Mouse (Mus musculus): ENCODE data around the gene Crabp2. TPM values are rescaled to one million over a fixed set of nuclear protein-coding genes. Genes with fewer than 3 reads are reported as not detected.

The Crabp2 gene
- polyA plus RNA-seq, 1 experiment from 2014 or later, result 49.1 TPM

GRCm38 (mm10) chr3:87960191-87960585 lies 11.7 kb downstream of the Crabp2 start:
- WGBS, result 3% methylated on average over 10 of the region's 10 CpGs

GRCm38 (mm10) chr3:87960586-87961191 lies 12.2 kb downstream of the Crabp2 start:
- under 1% methylated on average over 25 of the region's 27 CpGs for WGBS
- Histone ChIP-seq H3K9me3 (ENCODE audit: control insufficient read depth, low read length) (no peaks in the 10 kb centered on the region), H3K4me1 (ENCODE audit: control insufficient read depth, insufficient read depth, low read depth, low read length) (no peaks in the 10 kb centered on the region; the same call in 1 of the 2 replicates), H3K36me3 (ENCODE audit: control insufficient read depth, insufficient read depth, low read length) (no peaks in the 10 kb centered on the region), H3K27ac (ENCODE audit: low read depth, low read length) (peak overlapping the region; percentile 70), H3K4me2 (ENCODE audit: low read length) (peak overlapping the region; percentile 63), H3K27me3 (replicated peaks; ENCODE audit: control insufficient read depth, insufficient read depth, low read length) (no peaks in the 10 kb centered on the region), H3K4me3 (ENCODE audit: low read length) (peak overlapping the region; percentile 51), H3K9ac (ENCODE audit: low read depth, low read length) (peak overlapping the region; percentile 51)
- ATAC-seq, result peak; percentile 98

More at GRCm38 (mm10) chr3:87960191-87960585, 11.7 kb downstream of the Crabp2 start:
- Histone ChIP-seq H3K27ac (ENCODE audit: low read depth, low read length) (peak overlapping the region; percentile 70; the same call in 1 of the 2 replicates), H3K9me3 (ENCODE audit: control insufficient read depth, low read length) (no peaks in the 10 kb centered on the region), H3K4me3 (ENCODE audit: low read length) (peak overlapping the region; percentile 51), H3K9ac (ENCODE audit: low read depth, low read length) (peak overlapping the region; percentile 51), H3K4me1 (ENCODE audit: control insufficient read depth, insufficient read depth, low read depth, low read length) (no peaks in the 10 kb centered on the region; the same call in 1 of the 2 replicates), H3K4me2 (ENCODE audit: low read length) (peak overlapping the region; percentile 63), H3K36me3 (ENCODE audit: control insufficient read depth, insufficient read depth, low read length) (no peaks in the 10 kb centered on the region), H3K27me3 (replicated peaks; ENCODE audit: control insufficient read depth, insufficient read depth, low read length) (no peaks in the 10 kb centered on the region)
- ATAC-seq, result no peak

GRCm38 (mm10) chr3:87970184-87970938 lies 21.9 kb downstream of the Crabp2 start:
- Histone ChIP-seq H3K9ac (ENCODE audit: low read depth, low read length) (no peak overlapping the region), H3K9me3 (ENCODE audit: control insufficient read depth, low read length) (no peaks in the 10 kb centered on the region), H3K4me2 (ENCODE audit: low read length) (peak overlapping the region; percentile 79), H3K27ac (ENCODE audit: low read depth, low read length) (peak overlapping the region; percentile 40; the same call in 1 of the 2 replicates), H3K4me3 (ENCODE audit: low read length) (peak overlapping the region; percentile 50), H3K36me3 (ENCODE audit: control insufficient read depth, insufficient read depth, low read length) (no peaks in the 10 kb centered on the region), H3K4me1 (ENCODE audit: control insufficient read depth, insufficient read depth, low read depth, low read length) (peaks cover 26% of the 10 kb centered on the region), H3K27me3 (replicated peaks; ENCODE audit: control insufficient read depth, insufficient read depth, low read length) (no peaks in the 10 kb centered on the region; the same call in 1 of the 2 replicates)
- no peak for ATAC-seq
- WGBS, result under 1% methylated on average over 21 of the region's 21 CpGs

DNA sequence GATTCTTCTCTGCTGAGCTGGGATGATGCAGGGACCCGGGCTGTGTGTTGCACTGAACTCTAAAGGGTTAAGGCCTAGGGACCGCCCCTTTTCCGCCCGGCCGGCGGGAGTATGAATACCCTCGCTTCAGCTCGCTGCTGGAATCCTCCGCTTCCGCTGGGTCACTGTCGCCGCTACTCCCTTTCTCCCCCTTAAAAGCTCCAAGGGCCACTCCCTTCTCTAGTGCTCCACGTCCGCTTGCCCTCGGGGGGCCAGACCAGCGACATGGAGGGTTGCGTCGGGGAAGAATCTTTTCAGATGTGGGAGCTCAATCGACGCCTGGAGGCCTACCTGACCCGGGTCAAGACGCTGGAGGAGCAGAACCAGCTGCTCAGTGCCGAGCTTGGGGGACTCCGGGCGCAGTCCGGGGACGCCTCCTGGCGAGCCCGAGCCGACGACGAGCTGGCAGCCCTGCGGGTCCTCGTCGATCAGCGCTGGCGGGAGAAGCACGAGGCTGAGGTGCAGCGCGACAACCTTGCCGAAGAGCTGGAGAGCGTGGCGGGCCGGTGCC lies 22.5 kb downstream of the Crabp2 start, which contains the start of gene Nes:
Gene Nes, plus strand, starts transcription at position 140 of the 550 bp plus-strand sequence.
- Histone ChIP-seq H3K36me3 (ENCODE audit: control insufficient read depth, insufficient read depth, low read length) (no peaks in the 10 kb centered on the region), H3K9me3 (ENCODE audit: control insufficient read depth, low read length) (no peaks in the 10 kb centered on the region), H3K27ac (ENCODE audit: low read depth, low read length) (peak within 1 kb of the TSS; percentile 57), H3K9ac (ENCODE audit: low read depth, low read length) (peak within 1 kb of the TSS; percentile 58), H3K4me1 (ENCODE audit: control insufficient read depth, insufficient read depth, low read depth, low read length) (peaks cover 26% of the 10 kb centered on the region), H3K27me3 (replicated peaks; ENCODE audit: control insufficient read depth, insufficient read depth, low read length) (no peaks in the 10 kb centered on the region; the same call in 1 of the 2 replicates), H3K4me2 (ENCODE audit: low read length) (peak within 1 kb of the TSS; percentile 79), H3K4me3 (ENCODE audit: low read length) (peak within 1 kb of the TSS; percentile 50)
- peak; percentile 64 for ATAC-seq
- 0% methylated on average over 39 of the region's 44 CpGs for WGBS

DNA sequence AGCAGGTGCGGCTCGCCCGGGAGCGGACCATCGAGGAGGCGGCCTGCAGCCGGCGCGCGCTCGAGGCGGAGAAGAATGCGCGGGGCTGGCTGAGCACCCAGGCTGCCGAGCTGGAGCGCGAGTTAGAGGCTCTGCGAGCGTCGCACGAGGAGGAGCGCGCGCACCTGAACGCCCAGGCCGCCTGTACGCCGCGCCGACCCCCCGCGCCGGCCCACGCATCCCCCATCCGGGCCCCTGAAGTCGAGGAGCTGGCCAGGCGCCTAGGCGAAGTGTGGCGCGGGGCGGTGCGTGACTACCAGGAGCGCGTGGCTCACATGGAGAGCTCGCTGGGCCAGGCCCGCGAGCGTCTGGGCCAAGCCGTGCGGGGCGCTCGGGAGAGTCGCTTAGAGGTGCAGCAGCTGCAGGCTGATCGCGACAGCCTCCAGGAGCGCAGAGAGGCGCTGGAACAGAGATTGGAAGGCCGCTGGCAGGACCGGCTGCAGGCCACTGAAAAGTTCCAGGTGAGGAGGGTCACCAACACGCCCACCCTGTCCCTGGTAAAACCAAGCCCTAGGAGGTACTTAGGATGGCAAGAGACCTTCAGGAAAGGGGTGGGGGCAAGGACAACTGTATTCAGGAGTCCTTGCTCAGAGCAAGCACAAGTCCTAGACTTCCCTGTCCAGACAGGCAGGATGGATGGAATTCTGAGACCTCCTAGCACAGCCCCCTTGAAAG lies 23.2 kb downstream of the Crabp2 start:
- peaks cover 26% of the 10 kb centered on the region for H3K4me1 ChIP-seq (ENCODE audit: control insufficient read depth, insufficient read depth, low read depth, low read length)
- H3K36me3 ChIP-seq (ENCODE audit: control insufficient read depth, insufficient read depth, low read length), result no peaks in the 10 kb centered on the region
- peak overlapping the region; percentile 58 for H3K9ac ChIP-seq (ENCODE audit: low read depth, low read length)
- peak overlapping the region; percentile 50 for H3K4me3 ChIP-seq (ENCODE audit: low read length)
- H3K9me3 ChIP-seq (ENCODE audit: control insufficient read depth, low read length), result no peaks in the 10 kb centered on the region
- no peaks in the 10 kb centered on the region; the same call in 1 of the 2 replicates for H3K27me3 ChIP-seq (replicated peaks; ENCODE audit: control insufficient read depth, insufficient read depth, low read length)
- under 1% methylated on average over 43 of the region's 60 CpGs for WGBS
- peak overlapping the region; percentile 57 for H3K27ac ChIP-seq (ENCODE audit: low read depth, low read length)
- H3K4me2 ChIP-seq (ENCODE audit: low read length), result peak overlapping the region; percentile 79
- ATAC-seq, result no peak

- peak overlapping the region; percentile 58; the same call in 1 of the 2 replicates for H3K9ac ChIP-seq (ENCODE audit: low read depth, low read length)
- WGBS, result 6% methylated on average over 8 of the region's 8 CpGs
- peak overlapping the region; percentile 37 for H3K27ac ChIP-seq (ENCODE audit: low read depth, low read length)
- no peaks in the 10 kb centered on the region for H3K36me3 ChIP-seq (ENCODE audit: control insufficient read depth, insufficient read depth, low read length)
- H3K4me3 ChIP-seq (ENCODE audit: low read length), result peak overlapping the region; percentile 50
- peak; percentile 58 for ATAC-seq
- no peaks in the 10 kb centered on the region for H3K9me3 ChIP-seq (ENCODE audit: control insufficient read depth, low read length)
- H3K4me1 ChIP-seq (ENCODE audit: control insufficient read depth, insufficient read depth, low read depth, low read length), result peaks cover 26% of the 10 kb centered on the region
- peak overlapping the region; percentile 79 for H3K4me2 ChIP-seq (ENCODE audit: low read length)
- H3K27me3 ChIP-seq (replicated peaks; ENCODE audit: control insufficient read depth, insufficient read depth, low read length), result no peaks in the 10 kb centered on the region; the same call in 1 of the 2 replicates
Observed at GRCm38 (mm10) chr3:87972203-87972664, 23.8 kb downstream of the Crabp2 start.

- Histone ChIP-seq H3K9me3 (ENCODE audit: control insufficient read depth, low read length) (no peaks in the 10 kb centered on the region), H3K27me3 (replicated peaks; ENCODE audit: control insufficient read depth, insufficient read depth, low read length) (no peaks in the 10 kb centered on the region; the same call in 1 of the 2 replicates), H3K4me2 (ENCODE audit: low read length) (peak overlapping the region; percentile 79), H3K27ac (ENCODE audit: low read depth, low read length) (no peak overlapping the region), H3K4me3 (ENCODE audit: low read length) (peak overlapping the region; percentile 50), H3K4me1 (ENCODE audit: control insufficient read depth, insufficient read depth, low read depth, low read length) (peaks cover 26% of the 10 kb centered on the region), H3K9ac (ENCODE audit: low read depth, low read length) (peak overlapping the region; percentile 1; the same call in 1 of the 2 replicates), H3K36me3 (ENCODE audit: control insufficient read depth, insufficient read depth, low read length) (no peaks in the 10 kb centered on the region)
- no peak for ATAC-seq
- WGBS, result 22% methylated on average over 5 of the region's 5 CpGs
Observed at GRCm38 (mm10) chr3:87972776-87973175, 24.3 kb downstream of the Crabp2 start.

GRCm38 (mm10) chr3:87973593-87974380 lies 25.3 kb downstream of the Crabp2 start:
- Histone ChIP-seq H3K27me3 (replicated peaks; ENCODE audit: control insufficient read depth, insufficient read depth, low read length) (no peaks in the 10 kb centered on the region; the same call in 1 of the 2 replicates), H3K4me3 (ENCODE audit: low read length) (peak overlapping the region; percentile 50), H3K9me3 (ENCODE audit: control insufficient read depth, low read length) (no peaks in the 10 kb centered on the region), H3K27ac (ENCODE audit: low read depth, low read length) (peak overlapping the region; percentile 79), H3K36me3 (ENCODE audit: control insufficient read depth, insufficient read depth, low read length) (no peaks in the 10 kb centered on the region), H3K9ac (ENCODE audit: low read depth, low read length) (peak overlapping the region; percentile 41), H3K4me1 (ENCODE audit: control insufficient read depth, insufficient read depth, low read depth, low read length) (peaks cover 26% of the 10 kb centered on the region), H3K4me2 (ENCODE audit: low read length) (peak overlapping the region; percentile 79)
- 0 out of 2 replicates have a peak, but pooled peaks have one; percentile 6 for ATAC-seq
- WGBS, result 12% methylated on average over 14 of the region's 14 CpGs
